Mouse (Mus musculus) splenic B cell, adult 2 months (primary cell): ENCODE results near the gene Col9a2.

Experiments
- DNase-seq: peaks from one replicate; pipeline ENCODE4 v3.0.0-alpha.2; 2011; ENCODE audit warnings: low read depth, low spot score
- H3K27me3 ChIP-seq: 2 replicates; pipeline ENCODE4 v1.6.1; 2012; ENCODE audit warnings: mild to moderate bottlenecking, low read length, moderate library complexity, mixed read lengths; ENCODE audit not compliant: control insufficient read depth, poor library complexity, insufficient read depth, severe bottlenecking
- H3K36me3 ChIP-seq: 2 replicates; pipeline ENCODE4 v1.6.1; 2012; ENCODE audit warnings: mild to moderate bottlenecking, low read length, moderate library complexity, mixed read lengths; ENCODE audit not compliant: control insufficient read depth, poor library complexity, insufficient read depth, severe bottlenecking

The Col9a2 gene

GRCm38 (mm10) chr4:121015268-121015659 is 23.9 kb upstream of the Col9a2 start:
- H3K27me3 ChIP-seq, result no peaks in the 10 kb centered on the region
- H3K36me3 ChIP-seq, result no peaks in the 10 kb centered on the region
- DNase-seq, result no peak

DNA sequence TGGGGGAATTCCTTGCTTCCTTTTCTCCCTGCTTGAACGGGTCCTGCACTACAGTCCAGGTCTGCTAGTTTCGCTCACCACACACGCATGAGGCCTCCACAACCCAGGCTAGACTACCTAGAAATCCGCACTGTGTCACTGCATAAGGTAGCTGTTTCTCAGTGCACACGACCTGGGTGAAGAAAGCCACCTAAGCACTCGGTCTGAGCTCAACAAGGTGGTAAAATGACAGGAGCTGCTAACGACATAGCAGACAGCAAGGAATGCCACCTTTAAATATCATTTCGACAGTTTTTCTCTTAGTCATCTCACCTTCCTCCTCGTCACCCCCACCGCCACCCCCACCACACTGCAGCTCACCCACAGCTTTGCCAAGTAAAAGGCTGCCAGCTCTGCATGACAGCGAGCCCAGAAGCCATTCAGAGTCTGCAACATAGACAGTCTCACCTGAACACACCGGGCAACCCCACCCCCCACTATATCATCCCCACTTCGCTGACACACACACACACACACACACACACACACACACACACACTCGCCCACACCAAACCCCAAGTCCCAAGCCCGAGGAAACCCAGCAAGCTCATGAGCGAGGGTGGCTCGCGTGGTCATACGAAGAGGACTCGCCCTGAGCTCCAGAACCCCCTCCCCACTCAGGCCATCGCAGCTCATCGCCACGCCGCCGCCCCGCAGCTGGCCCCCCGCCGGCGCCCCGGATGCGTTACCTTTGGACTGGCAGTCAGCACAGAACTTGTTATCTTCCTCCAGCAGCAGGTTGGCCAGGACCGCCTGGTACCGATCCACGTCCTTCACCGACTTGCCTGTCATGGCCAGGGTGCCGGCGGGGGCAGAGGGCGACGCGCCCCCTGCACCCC is 22.9 kb upstream of the Col9a2 start:
- DNase-seq, result peak; percentile 79
- H3K36me3 ChIP-seq, result no peaks in the 10 kb centered on the region
- H3K27me3 ChIP-seq, result no peaks in the 10 kb centered on the region

GRCm38 (mm10) chr4:121016928-121017657 is 22.1 kb upstream of the Col9a2 start, which contains the start of gene Smap2:
Gene Smap2 (minus strand): TSS chr4:121017247.
- DNase-seq, result peak; percentile 92
- no peaks in the 10 kb centered on the region for H3K36me3 ChIP-seq
- H3K27me3 ChIP-seq, result no peaks in the 10 kb centered on the region

DNA sequence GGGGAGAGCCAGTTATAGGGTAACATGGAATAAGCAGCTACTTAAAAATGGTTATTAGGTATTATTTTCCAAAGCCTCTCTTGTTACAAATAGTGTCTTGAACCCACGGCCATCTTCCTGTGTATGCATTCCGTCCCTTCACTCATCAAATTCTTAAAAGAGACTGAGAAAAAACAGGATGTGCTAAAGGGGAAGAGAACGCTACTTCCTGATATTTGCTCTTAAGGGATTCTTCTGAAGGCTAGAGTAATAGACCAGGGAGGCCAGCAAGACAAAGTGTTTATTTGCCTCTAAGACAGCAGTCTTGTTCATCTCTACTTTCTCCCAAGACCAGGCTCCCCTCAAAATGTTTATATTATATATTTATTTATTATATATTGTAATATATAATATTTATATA is 20.9 kb upstream of the Col9a2 start:
- H3K27me3 ChIP-seq, result no peaks in the 10 kb centered on the region
- no peak for DNase-seq
- H3K36me3 ChIP-seq, result no peaks in the 10 kb centered on the region

GRCm38 (mm10) chr4:121020040-121020790 is 19.0 kb upstream of the Col9a2 start:
- DNase-seq, result no peak
- H3K27me3 ChIP-seq, result no peaks in the 10 kb centered on the region

GRCm38 (mm10) chr4:121021911-121022310 is 17.3 kb upstream of the Col9a2 start:
- Histone ChIP-seq H3K36me3 (no peaks in the 10 kb centered on the region), H3K27me3 (no peaks in the 10 kb centered on the region)
- no peak for DNase-seq

More at GRCm38 (mm10) chr4:121020040-121020790, 19.0 kb upstream of the Col9a2 start:
- H3K36me3 ChIP-seq, result no peaks in the 10 kb centered on the region

DNA sequence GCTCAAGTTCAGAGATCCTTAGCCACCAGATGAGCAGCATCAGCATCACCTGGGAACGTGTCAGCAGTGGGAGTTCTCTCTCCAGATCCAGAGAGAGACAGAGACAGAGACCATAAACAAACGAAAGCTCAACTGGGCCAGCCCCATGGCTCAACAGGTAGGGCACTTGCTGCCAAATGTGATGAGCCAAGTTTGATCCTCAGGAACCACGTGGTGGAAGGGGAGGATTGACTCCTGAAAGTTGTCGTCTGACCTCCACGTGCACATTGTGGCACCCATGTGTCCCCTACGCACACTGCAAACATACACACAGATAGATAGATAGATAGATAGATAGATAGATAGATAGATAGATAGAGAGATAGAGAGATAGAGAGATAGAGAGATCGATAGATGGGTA is 15.7 kb upstream of the Col9a2 start:
- no peaks in the 10 kb centered on the region for H3K36me3 ChIP-seq
- no peak for DNase-seq
- H3K27me3 ChIP-seq, result no peaks in the 10 kb centered on the region

- peak; percentile 83 for DNase-seq
- no peaks in the 10 kb centered on the region for H3K36me3 ChIP-seq
- H3K27me3 ChIP-seq, result no peaks in the 10 kb centered on the region
Measured at GRCm38 (mm10) chr4:121023941-121024340, 15.2 kb upstream of the Col9a2 start.

GRCm38 (mm10) chr4:121025681-121026080 is 13.5 kb upstream of the Col9a2 start:
- Histone ChIP-seq H3K36me3 (no peaks in the 10 kb centered on the region), H3K27me3 (no peaks in the 10 kb centered on the region)
- no peak for DNase-seq

- DNase-seq, result no peak
- H3K36me3 ChIP-seq, result no peaks in the 10 kb centered on the region
- no peaks in the 10 kb centered on the region for H3K27me3 ChIP-seq
Measured at GRCm38 (mm10) chr4:121028146-121028545, 11.0 kb upstream of the Col9a2 start.

DNA sequence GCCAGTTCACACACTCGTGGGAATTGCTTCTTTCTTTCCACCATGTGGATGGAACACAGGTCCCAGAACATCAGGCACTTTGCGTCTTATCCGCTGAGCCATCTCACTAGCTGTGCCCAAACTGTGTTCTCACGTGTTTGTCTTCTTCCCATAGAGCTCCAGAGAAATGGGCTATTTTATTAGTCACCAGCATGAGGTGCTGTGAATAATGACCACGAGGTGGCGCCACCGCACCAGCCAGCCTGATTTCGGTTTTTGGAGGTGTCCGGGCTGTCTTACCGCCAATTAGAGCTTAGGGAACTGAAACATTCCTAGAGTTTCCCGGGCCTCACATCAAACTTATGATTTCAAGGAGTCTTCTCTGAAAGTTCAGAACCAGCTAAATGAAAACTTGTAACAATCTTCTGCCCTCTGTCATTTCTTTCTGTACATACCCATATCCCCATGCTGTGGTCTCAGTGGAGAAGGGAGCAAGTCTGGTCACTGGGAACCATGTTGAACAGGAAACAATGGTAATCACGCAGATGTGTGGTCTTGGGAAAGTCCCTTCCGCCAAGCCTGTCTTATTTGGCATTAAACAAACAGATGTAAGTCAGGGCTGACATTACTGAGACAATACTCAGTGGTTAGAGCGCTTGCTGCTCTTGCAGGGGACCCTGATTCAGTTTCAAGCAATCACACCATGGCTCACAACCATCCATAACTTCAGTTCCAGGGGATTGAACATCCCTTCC is 10.4 kb upstream of the Col9a2 start:
- DNase-seq, result peak; percentile 75
- Histone ChIP-seq H3K27me3 (no peaks in the 10 kb centered on the region), H3K36me3 (no peaks in the 10 kb centered on the region)

DNA sequence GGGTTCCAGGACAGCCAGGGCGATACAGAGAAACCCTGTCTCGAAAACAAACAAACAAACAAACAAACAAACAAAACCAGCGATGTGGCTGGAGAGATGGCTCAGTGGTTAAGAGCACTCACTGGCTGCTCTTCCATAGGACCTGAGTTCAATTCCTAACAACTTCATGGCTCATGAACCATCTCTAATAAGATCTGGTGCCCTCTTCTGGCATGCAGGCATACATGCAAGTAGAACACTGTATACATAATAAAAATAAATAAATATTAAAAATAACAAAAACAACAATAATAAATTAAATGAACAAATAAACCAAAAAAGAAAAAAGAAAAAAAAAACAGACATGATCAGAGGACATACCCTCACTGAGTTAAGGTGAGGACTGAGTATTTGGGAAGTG is 9.6 kb upstream of the Col9a2 start:
- Histone ChIP-seq H3K36me3 (no peaks in the 10 kb centered on the region), H3K27me3 (no peaks in the 10 kb centered on the region)
- peak; percentile 40 for DNase-seq

DNA sequence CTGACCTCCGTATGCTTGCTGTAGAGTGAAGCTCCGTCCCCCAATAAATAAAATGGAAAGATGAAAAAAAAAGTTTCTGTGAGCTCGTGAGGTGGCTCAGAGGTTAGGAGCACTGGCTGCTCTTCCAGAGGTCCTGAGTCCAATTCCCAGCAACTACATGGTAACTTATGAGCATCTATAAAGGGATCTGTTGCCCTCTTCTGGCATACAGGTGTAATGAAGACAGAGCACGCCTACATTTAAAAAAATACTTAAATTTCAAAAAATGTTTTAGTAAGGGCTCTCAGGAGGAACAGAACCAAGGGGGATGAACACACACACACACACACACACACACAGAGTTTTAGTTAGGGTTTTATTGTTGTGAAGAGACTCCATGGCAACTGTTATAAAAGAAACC is 7.7 kb upstream of the Col9a2 start:
- no peaks in the 10 kb centered on the region for H3K36me3 ChIP-seq
- no peaks in the 10 kb centered on the region for H3K27me3 ChIP-seq
- DNase-seq, result peak; percentile 62

GRCm38 (mm10) chr4:121033006-121033405 is 6.2 kb upstream of the Col9a2 start:
- Histone ChIP-seq H3K27me3 (no peaks in the 10 kb centered on the region), H3K36me3 (no peaks in the 10 kb centered on the region)
- DNase-seq, result peak; percentile 66
